Comparison of ENCODE assay signal across 8 mouse cellular contexts in genomic region chr13:70277667-70278591, GRCm38 (mm10).
A peak's percentile ranks its signal among the peaks of the same experiment; 100 is the strongest.
DNase-seq lines count a peak whose midpoint lies in the region.

No protein-coding gene starts in this region.

- no peaks in the 10 kb centered on the region for H3K36me3 ChIP-seq in heart, embryonic 10.5 days

- H3K9me3 ChIP-seq in heart, embryonic 10.5 days = no peaks in the 10 kb centered on the region

- H3K27me3 ChIP-seq in heart, embryonic 10.5 days (ENCODE audit: insufficient read depth, poor library complexity, severe bottlenecking) = no peaks in the 10 kb centered on the region

- no peak for DNase-seq in heart, embryonic 10.5 days (ENCODE audit: low spot score)
- DNase-seq in heart, postnatal 14 days = no peak
- DNase-seq in testis, postnatal 10 days (ENCODE audit: low spot score) = peak; percentile 48
- no peak for DNase-seq in testis, postnatal 14 days (ENCODE audit: low spot score)
- peak; percentile 83 to 97 for DNase-seq in left cerebral cortex, postnatal 25 days (ENCODE audit: low spot score in 2 of 2)
- DNase-seq in adipocyte (ENCODE audit: low spot score) = no peak
- DNase-seq in thymus, postnatal 14 days = no peak
- DNase-seq in embryo, embryonic 10.5 days (ENCODE audit: low spot score) = no peak

- intact Hi-C loops in heart, postnatal 14 days (cut with DNase I) = no loop called here
- intact Hi-C loops in left cerebral cortex, postnatal 25 days (cut with DNase I) = no loop called here

- H3K27ac ChIP-seq in heart, embryonic 10.5 days = peak overlapping the region; percentile 56; the same call in 1 of the 2 replicates

- no peak overlapping the region for H3K4me3 ChIP-seq in heart, embryonic 10.5 days

- 67% methylated on average over 13 of the region's 13 CpGs for WGBS in heart, embryonic 10.5 days

- peaks cover 8% of the 10 kb centered on the region; the same call in 1 of the 2 replicates for H3K4me1 ChIP-seq in heart, embryonic 10.5 days

Comparison
In these comparisons a context has a peak if more than half of its experiments do, and no peak if none do; other contexts are left out.
1. DNase-seq: peak in testis, postnatal 10 days (single experiment) and left cerebral cortex, postnatal 25 days (2 of 2); none in heart, embryonic 10.5 days (single experiment), heart, postnatal 14 days (0 of 2), testis, postnatal 14 days (single experiment), adipocyte (single experiment), thymus, postnatal 14 days (single experiment) and embryo, embryonic 10.5 days (single experiment).